Mouse (Mus musculus) gastrocnemius, adult 8-10 months (tissue): ENCODE measurements around the gene Ppil1. TPM values are rescaled to one million over a fixed set of nuclear protein-coding genes. Genes with fewer than 3 reads are reported as not detected.

Experiments
- DNase-seq, 2 experiments: peaks; one replicate each; pipeline ENCODE4 v3.0.0; 2022; ENCODE audit warnings: low spot score in 2 of 2
- total RNA-seq, 4 experiments: library from RNA; stranded (reverse); gene quantifications; 2 replicates each; pipeline ENCODE4 v1.2.4; 2022

Gene Ppil1
- 1 to 10 TPM; 4.8 to 8.3 (median 6.7) TPM for total RNA-seq

- peak; percentile 58 to 61 for DNase-seq
Observed at GRCm38 (mm10) chr17:29263840-29264633, at the start of gene Ppil1. Gene Ppil1, minus strand, starts transcription at chr17:29264186.

- DNase-seq = no peak
Observed at GRCm38 (mm10) chr17:29313300-29313699, 49.3 kb upstream of the Ppil1 start.

GRCm38 (mm10) chr17:29312082-29312481 is 48.1 kb upstream of the Ppil1 start:
- DNase-seq = no peak

DNA sequence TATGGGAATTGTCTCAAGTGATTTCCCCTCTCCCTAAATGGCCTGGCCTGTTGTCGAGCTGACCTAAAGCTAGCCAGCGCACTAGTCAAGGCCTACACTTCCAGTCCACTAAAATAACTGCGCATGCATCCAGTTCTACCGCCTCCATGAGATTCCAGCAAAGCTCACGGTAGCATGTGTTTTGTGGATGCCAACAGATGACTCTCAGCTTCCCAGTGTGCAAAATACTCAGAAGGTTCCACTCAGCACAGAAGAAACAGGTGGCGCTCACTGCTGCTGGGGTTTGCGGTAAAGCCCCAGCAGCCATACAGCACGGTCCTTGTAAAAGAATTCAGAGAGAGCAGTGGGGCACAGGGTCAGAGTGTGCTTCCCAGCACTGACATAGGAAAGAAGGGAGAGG is 47.6 kb upstream of the Ppil1 start:
- no peak for DNase-seq

GRCm38 (mm10) chr17:29310056-29310623 is 46.2 kb upstream of the Ppil1 start:
- DNase-seq = no peak

DNA sequence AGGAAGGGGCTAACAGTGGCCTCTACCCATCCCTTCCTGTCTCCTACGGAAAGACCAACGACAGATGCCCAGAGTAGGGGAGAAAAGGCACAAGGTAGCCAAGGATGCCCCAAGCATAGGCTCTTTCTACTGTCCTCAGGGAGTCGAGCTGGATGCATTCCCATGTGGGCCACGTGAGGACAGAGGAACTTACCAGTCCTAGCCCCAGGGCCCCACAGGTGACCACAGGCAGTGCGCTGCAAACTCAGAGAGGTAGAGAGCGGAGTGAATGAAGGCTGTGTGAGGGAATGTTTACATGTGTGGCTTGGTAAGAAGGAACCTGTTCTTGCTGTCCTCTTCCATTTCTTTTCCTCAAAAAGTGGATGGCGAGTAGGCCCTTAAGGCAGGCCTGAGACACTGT is 41.9 kb upstream of the Ppil1 start:
- no peak for DNase-seq

DNA sequence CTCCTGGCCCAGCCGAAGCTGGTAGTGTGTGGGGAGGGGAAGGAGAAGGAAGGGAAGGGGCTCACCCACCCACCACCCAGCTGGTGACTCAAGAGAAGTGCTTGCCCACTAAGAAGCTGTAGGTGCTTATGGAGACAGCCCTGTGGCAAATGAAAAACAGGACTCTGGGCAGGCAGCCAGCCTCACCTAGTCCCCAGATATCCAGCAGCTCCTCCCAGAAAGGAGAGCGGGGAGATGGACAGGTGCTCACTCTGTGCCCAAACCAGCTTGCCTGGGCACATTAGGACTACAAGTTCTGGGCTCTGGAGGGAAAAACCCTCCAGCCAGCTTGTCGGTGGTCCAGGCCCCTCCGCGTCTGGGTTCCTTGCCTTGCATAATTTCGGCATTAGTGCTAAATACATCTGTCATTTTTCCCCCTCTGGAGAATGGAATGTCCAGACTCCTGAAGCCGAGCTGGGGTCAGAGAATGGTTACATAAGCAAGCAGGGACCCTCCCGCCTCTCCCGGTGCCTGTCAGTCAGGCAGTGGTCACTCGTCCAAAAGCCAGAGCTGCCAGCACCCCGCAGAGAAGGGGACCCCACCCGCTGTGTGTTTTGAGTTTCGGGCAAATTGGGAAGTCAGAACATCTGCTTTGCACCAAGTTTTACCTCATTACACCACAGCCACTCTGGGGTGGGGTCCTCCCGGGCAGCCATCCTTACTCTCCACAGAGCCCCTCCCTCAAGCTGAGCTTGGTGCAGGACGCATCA is 41.2 kb upstream of the Ppil1 start:
- peak in 1 of 2 experiments; percentile 44 for DNase-seq

DNA sequence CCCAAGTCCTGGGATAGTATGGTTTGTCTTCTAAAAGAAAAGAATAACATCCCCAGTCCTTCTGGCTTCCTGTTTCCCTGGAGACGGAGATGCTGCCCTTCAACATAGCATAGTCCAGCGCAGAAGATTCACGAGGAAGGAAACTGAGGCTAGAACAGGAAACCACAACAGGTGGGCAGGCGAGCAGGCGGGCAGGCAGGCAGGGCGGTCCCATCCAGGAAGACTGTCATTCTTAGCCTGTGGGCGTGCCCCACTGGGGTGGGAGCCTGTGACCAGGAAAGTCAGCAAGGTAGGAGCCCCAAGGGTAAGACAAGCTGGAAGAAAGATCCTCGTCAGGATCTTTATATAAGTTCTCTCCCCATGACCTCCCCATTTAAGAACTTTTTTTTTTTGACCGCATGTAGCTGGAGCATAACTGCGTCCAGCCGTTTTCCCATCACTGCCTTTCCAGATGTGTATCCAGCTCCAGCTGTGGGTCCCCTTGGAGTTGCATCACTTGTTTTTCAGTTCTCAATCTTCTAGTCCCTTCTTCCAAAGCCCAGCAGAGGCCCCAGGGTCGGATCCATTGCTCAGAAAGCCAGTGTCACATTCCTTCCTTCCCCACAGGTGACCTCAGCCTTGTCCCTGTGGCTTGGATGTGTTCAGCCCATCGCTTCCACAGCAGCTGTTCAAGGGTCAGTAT is 40.5 kb upstream of the Ppil1 start:
- DNase-seq = peak in 1 of 2 experiments; percentile 52

DNA sequence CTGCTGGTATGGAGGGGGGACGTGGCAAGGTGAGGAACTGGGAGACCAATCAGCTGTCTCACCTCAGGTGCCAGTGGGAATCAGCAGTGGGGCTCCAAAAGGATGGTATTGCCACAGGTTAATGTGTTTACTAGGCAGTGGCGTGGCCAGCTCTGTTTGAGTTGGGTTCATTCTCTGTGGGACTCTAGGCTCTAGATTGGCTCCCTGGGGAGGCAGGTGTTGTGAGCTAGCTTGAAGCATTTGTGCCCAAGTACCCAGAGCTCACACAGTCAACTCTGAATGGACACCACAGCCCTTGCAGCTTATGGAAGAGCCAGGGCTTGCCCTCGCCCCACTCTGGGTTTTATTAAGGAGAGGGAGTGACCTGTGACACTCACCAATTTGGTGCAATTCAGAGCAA is 39.9 kb upstream of the Ppil1 start:
- DNase-seq = no peak

DNA sequence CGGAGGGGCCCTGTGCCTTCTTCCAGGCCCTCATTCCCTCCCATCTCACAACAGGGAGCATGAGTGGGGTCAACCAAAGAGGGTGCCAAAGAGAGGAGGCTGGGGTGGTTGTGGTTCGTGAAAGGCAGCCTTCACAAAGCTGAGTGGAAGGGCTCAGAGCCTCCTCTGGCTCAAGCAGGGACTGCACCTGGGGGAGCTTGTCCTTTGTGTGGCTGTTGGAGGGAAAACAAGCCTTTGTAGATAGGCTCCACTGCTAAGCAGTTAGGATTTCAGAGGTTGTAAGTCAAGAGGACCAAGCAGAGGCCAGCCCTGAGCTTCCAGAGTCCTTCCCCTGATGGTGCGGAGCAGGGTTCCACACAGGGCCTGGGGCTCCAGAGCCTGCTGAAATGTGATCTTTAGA is 39.1 kb upstream of the Ppil1 start:
- no peak for DNase-seq

DNA sequence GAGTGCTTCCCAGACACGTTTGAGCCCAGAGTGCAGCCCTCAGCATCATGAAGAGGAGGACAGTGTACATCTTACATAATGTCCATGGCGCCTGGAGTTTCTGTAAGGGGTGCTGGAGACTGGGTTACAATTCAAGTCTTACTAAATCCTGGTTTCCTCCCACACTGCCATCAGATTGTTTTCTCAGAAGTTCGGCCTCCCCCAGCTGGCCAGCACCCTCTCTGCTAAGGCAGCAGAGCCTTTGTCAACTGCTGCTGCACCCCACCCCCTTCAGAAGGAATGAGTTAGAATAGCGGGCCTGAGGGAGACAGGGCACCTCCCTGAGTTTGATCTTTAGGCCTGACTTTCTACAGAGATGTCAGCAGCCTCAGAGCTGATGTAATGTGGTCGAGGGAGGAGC is 38.2 kb upstream of the Ppil1 start:
- DNase-seq = no peak

DNA sequence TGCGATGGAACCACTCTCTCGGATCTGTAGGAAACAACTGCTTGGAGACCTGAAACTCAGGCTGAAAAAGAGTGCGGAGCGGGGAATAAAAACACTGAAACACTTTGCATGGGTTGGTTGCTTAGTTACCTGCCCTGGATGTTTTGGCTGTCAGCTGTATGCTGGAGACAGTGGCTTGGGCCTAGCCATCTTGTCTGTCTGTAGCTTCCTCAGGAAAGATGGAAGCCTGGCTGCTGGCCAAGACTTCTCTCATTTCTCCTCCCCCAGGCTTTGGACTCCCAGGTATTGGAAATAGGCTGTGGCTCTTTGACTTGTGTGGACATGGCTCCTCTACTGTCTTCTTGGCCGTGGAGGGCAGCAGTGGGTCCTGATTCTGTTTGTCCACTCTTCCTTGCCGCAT is 37.4 kb upstream of the Ppil1 start:
- no peak for DNase-seq

DNA sequence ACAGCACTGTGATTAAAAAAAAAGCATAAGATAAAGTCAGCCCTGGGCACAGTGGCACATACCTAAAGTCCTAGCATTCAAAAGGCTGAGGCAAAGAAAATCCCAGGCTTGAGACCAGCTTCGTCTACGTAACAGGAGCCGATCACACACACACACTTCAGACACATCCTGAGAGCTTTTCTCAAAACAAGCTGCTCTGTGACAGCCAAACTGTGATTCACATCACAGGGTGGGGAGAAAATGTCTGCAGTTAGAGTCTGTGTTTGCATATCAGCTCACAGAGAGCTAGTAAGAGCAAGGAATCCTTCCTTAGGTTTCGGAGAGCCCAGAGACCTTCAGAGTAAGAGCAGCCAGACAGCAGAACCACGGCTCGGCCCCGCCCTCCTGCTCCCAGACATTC is 36.9 kb upstream of the Ppil1 start:
- no peak for DNase-seq

DNA sequence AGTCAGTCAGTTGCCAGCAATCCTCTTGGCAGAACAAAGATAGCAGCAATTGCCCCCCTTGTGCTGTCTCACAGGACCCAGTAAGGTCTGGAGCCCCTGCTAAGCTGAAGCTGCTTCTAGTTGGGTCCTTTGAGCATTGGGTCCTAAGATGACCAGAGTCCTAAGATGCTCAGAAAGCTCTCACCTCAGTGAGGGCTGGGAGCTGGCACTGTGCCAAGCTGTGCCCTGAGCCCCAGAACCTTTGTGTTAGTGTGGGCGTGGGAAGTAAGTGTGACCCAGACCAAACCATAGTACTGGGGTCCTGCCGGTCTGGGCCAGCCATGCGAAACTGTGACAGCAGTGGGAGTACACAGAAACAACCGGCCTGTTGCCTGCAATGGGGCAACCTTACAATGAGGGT is 35.3 kb upstream of the Ppil1 start:
- DNase-seq = no peak

DNA sequence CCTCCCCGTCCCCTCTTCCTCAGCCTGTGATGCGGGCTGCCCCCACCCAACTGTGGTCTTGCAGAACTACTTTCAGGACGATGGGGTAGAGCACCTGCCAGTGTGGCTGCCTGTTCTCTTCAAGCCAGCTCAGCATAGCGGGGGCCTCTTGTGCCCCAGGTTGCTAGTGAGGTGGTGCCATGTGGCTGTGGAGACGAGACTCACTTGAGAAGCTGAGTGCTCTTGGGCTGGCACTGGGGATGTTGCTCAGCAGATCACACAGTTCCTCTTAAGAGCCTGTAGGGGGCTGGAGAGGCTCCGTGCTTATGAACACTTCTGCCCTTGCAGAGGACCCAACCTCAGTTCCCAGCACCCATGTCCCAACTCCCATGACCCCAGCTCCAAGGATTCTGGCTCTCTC is 33.8 kb upstream of the Ppil1 start:
- no peak for DNase-seq

- no peak for DNase-seq
Observed at GRCm38 (mm10) chr17:29297321-29297720, 33.3 kb upstream of the Ppil1 start.

DNA sequence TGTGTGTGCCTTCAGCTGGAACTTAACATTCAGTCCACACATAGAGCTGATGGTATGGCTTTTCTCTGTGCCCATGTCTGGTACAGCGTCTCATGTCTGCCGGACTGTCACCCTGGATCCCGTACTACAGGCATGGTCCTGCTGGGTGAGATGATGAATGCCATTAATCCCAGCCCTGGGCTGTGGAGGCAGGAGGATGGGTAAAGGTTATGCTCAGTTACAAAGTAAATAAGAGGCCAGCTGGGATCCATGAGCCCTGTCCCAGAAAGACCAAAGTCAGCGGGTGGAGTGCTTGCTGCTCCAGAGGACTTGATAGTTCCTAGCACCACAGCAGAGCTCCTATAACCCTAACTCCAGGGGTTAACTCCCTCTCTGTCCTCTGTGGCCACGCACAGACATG is 31.8 kb upstream of the Ppil1 start:
- DNase-seq = no peak

DNA sequence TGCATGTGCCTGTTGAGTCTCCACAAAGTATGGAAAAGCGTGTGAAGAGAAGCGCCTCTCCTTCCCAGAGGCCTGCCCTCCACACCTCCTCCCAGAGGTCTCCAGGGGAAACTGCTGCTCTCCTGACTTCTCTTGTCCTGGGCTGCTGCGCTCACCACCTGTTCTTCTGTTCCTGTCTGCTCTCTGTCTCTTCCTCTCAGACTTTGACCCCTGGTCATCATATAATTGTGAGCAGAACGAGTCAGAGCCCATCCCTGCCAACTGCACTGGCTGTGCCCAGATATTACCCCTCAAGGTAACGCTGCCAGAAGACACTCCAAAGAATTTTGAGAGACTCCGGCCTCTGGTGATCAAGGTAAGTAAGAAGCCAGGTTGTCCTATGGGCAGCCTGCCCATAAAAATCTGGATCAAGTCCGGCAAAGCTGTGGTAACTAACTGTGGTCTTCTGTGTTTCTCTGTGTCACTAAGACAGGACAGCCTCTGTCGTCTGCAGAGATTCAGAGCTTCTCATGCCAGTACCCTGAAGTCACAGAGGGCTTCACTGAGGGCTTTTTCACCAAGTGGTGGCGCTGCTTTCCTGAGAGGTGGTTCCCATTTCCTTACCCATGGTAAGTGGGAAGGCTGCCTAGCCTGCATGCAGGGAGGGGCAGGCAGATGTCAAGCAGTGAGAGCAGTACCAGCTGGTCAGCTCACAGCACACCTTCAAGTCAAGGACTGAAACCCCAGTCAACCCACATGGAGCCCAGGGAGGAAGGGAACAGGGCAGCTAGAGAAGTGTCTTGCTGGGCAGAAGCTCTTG is 30.0 kb upstream of the Ppil1 start:
- DNase-seq = no peak

DNA sequence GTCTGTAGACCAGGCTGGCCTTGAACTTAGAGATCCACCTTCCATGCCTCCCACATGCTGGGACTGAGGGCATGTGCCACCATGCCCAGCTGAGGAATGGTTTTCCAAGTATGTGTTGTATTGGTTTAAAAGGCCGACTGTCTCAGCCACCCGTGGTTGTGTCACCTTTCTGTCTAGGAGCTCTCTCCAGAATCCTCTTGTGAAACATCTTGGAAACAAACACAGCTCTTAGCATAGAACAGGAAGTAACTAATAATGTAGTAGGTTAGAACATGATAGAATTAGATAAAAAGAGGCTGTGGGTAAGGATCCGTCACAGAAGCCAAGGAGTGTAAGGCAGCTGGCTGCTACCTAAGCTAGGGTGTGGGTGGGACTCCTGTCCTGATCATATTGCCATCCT is 29.0 kb upstream of the Ppil1 start:
- no peak for DNase-seq

DNA sequence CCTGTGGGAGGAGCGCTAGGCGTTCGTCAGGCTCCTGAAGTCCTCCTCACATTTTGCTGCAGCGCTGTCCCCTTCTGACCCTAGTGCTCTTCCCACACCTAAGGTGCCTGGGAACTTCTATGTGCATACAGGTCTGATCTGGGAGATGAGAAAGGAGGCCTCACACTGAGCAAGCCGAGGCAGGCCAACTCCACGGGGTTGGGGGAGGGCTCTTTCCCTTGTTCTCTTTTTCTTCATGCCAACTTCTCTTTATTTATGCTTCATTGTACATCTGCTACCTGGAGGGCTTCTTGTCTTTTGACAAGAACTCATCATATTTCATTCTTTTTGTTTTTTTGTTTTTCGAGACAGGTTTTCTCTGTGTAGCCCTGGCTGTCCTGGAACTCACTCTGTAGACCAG is 27.8 kb upstream of the Ppil1 start:
- no peak for DNase-seq
